18 mouse cellular contexts compared by ENCODE assay signal in the genomic region with DNA sequence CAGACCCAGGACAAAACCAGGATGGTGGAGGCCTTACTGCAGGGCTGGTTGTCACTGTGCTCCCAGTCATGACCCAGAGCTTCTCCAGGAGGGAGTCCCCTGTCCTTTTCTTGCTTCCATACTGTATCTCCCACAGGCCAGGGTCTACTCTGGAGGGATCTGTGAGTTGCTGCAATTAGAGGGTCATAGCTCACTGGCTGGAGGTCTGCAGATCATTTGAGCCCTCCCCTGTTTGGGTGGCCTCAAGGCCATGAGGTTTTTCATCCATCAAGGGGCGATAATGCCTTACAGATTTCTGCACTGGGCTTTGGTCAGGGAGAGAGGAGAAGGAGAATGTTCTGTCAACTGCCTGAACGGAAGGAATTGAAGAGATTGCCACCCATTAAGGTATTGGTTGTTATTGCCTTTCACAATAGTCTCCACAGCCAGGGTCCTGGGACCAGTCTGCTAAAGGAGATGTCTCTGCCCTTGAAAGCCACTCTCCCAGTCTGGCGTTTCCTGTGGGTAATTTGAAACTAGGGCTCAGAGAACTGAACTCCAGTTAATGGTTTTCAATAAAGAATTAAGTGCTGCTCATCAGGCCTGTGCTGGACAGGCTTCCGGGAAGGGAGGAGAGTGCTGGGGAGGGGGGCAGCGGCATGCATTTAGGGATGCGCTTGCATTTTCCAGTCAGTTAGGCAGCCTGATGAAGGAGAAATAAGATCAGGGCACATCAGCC.
DNase-seq lines count a peak whose midpoint lies in the region; ATAC-seq lines count a peak whose summit lies in the region.
"Had no signal": no experiment of that assay in that cellular context is flagged by ENCODE, and none has a peak within 500 bp of the region (broad histone marks: within the 10 kb centered on the region; RNA-seq: fewer than 3 reads in every experiment).

No protein-coding gene starts in this region.

- DNase-seq in kidney, postnatal 4 days: peak; percentile 5 to 13
- DNase-seq in kidney, adult 8-10 months: no peak
- DNase-seq in embryo, embryonic 10.5 days (ENCODE audit: low spot score): peak; percentile 52
- peak; percentile 63 for DNase-seq in forelimb bud, embryonic 11.5 days (ENCODE audit: low read depth, low spot score)
- DNase-seq in lung, postnatal 10 days: no peak
- DNase-seq in thymus, postnatal 0 days (ENCODE audit: low spot score): no peak
- DNase-seq: adrenal gland, postnatal 25 days; cerebellum, adult 9-11 months; lung, embryonic 14.5 days; right cerebral cortex, postnatal 4 days; thymus, postnatal 25 days had no signal

- ATAC-seq in neural tube, embryonic 14.5 days (ENCODE audit: low read depth): no peak
- ATAC-seq: activated CD4-positive, CD25-positive, alpha-beta regulatory T cell, adult 4 months; CD4-positive, CD25-positive, alpha-beta regulatory T cell, adult 4 months; intestine, embryonic 16.5 days had no signal

- peaks cover 12% of the 10 kb centered on the region; the same call in 1 of the 2 replicates for H3K4me1 ChIP-seq in neural tube, embryonic 14.5 days (ENCODE audit: control insufficient read depth, insufficient read depth, low read length)

- no peak overlapping the region for H3K9ac ChIP-seq in neural tube, embryonic 14.5 days (replicated peaks; ENCODE audit: low read depth, low read length)
- H3K9ac ChIP-seq: embryonic facial prominence, embryonic 12.5 days; lung, embryonic 14.5 days had no signal

- H3K36me3 ChIP-seq in neural tube, embryonic 14.5 days (ENCODE audit: control insufficient read depth, insufficient read depth, low read length): no peaks in the 10 kb centered on the region
- H3K36me3 ChIP-seq: embryonic facial prominence, embryonic 12.5 days had no signal

- no peaks in the 10 kb centered on the region for H3K27me3 ChIP-seq in neural tube, embryonic 14.5 days (ENCODE audit: control insufficient read depth, insufficient read depth, low read length)
- H3K27me3 ChIP-seq: embryonic facial prominence, embryonic 12.5 days had no signal

- H3K27ac ChIP-seq in neural tube, embryonic 14.5 days (ENCODE audit: low read depth, low read length): 0 out of 2 replicates have a peak overlapping the region, but pooled peaks have one; percentile 16
- H3K27ac ChIP-seq: embryonic facial prominence, embryonic 12.5 days; layer of hippocampus, adult 2 months had no signal

- H3K4me2 ChIP-seq in neural tube, embryonic 14.5 days (ENCODE audit: low read depth, low read length): no peak overlapping the region
- H3K4me2 ChIP-seq: embryonic facial prominence, embryonic 12.5 days; heart, embryonic 11.5 days; lung, embryonic 14.5 days had no signal

- 14% methylated on average over 6 of the region's 6 CpGs for WGBS in neural tube, embryonic 14.5 days

- H3K9me3 ChIP-seq in neural tube, embryonic 14.5 days (ENCODE audit: control insufficient read depth, low read length): no peaks in the 10 kb centered on the region
- H3K9me3 ChIP-seq: embryonic facial prominence, embryonic 12.5 days had no signal

- H3K4me3 ChIP-seq in neural tube, embryonic 14.5 days (ENCODE audit: low read depth, low read length): no peak overlapping the region
- H3K4me3 ChIP-seq: embryonic facial prominence, embryonic 12.5 days; layer of hippocampus, adult 2 months had no signal

Comparison
In these comparisons a context has a peak if more than half of its experiments do, and no peak if none do; other contexts are left out.
1. DNase-seq: peak in kidney, postnatal 4 days (2 of 2), embryo, embryonic 10.5 days (single experiment) and forelimb bud, embryonic 11.5 days (single experiment); none in kidney, adult 8-10 months (0 of 2), lung, postnatal 10 days (single experiment) and thymus, postnatal 0 days (single experiment).